Mouse (Mus musculus) liver, postnatal 0 days (tissue): Measurements from ENCODE around the gene Adcy4.

Experiments used
- CTCF ChIP-seq: sonication (generic); IDR thresholded peaks from 2 replicates; pipeline ENCODE4 v1.5.1; 2016; ENCODE audit warnings: antibody characterized with exemption, low read depth
- EP300 ChIP-seq: IDR thresholded peaks from 2 replicates; pipeline ENCODE4 v1.6.1; 2016; ENCODE audit warnings: antibody characterized with exemption, low read depth, mild to moderate bottlenecking

- TF ChIP-seq EP300 (no peak), CTCF (no peak)
Observed at GRCm38 (mm10) chr14:55783958-55784235, at the start of gene Adcy4.
